In the genomic region with DNA sequence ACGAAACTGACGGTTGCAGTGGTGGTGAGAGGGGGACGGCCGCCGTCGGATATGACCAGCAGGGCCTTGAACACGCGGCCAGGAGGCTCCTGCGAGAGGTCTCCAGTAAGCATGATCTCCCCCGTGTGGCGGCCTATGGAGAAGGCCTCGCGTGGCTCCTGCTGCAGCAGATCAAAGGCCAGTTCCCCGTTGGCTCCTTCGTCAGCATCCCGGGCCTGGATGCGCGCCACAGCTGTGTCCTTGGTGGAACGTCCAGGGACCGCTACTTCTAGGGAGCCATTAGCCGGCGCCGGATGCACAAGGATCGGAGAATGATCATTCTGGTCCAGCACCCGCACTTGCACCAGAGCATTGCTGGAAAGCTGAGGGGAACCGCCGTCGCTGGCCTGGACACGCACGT, we compare ENCODE assay signal across 9 mouse cellular contexts. TPM values are rescaled to one million over a fixed set of nuclear protein-coding genes. Genes with fewer than 3 reads are reported as not detected.
DNase-seq lines count a peak whose midpoint lies in the region; ATAC-seq and TF ChIP-seq lines count a peak whose summit lies in the region.
"Had no signal": no experiment of that assay in that cellular context is flagged by ENCODE, and none has a peak within 500 bp of the region (broad histone marks: within the 10 kb centered on the region; RNA-seq: fewer than 3 reads in every experiment).

No protein-coding gene starts in this region.

- H3K27ac ChIP-seq in heart, embryonic 11.5 days (ENCODE audit: low read depth, low read length) = no peak overlapping the region
- peak overlapping the region; percentile 82; the same call in 1 of the 2 replicates for H3K27ac ChIP-seq in hindbrain, postnatal 0 days
- peak overlapping the region; percentile 81 for H3K27ac ChIP-seq in midbrain, embryonic 13.5 days

- WGBS in heart, embryonic 11.5 days (ENCODE audit: insufficient replicate concordance) = 8% methylated on average over 30 of the region's 30 CpGs
- 1% methylated on average over 30 of the region's 30 CpGs for WGBS in hindbrain, postnatal 0 days
- WGBS in midbrain, embryonic 13.5 days = 3% methylated on average over 30 of the region's 30 CpGs

- H3K9me3 ChIP-seq in heart, embryonic 11.5 days (replicated peaks; ENCODE audit: control insufficient read depth, low read length) = no peaks in the 10 kb centered on the region
- no peaks in the 10 kb centered on the region for H3K9me3 ChIP-seq in hindbrain, postnatal 0 days (ENCODE audit: low read length)
- H3K9me3 ChIP-seq in midbrain, embryonic 13.5 days = no peaks in the 10 kb centered on the region

- DNase-seq in heart, postnatal 25 days (ENCODE audit: low spot score) = no peak
- peak; percentile 61 for DNase-seq in ES-CJ7 (ENCODE audit: low read depth, low spot score)
- peak; percentile 49 for DNase-seq in embryo, embryonic 9.5 days (ENCODE audit: extremely low spot score)
- peak; percentile 66 for DNase-seq in hindbrain, postnatal 0 days (ENCODE audit: low spot score)
- DNase-seq in urinary bladder, postnatal 14 days (ENCODE audit: low spot score) = no peak
- no peak for DNase-seq in yolk sac, embryonic 10.5 days (ENCODE audit: low spot score)

- H3K36me3 ChIP-seq in heart, embryonic 11.5 days (ENCODE audit: control insufficient read depth, insufficient read depth, low read length) = no peaks in the 10 kb centered on the region
- H3K36me3 ChIP-seq in hindbrain, postnatal 0 days (ENCODE audit: insufficient read depth, low read length) = no peaks in the 10 kb centered on the region
- H3K36me3 ChIP-seq in midbrain, embryonic 13.5 days = 0 out of 2 replicates have a peak, but pooled peaks cover 4% of the 10 kb centered on the region

- H3K4me1 ChIP-seq in heart, embryonic 11.5 days (ENCODE audit: control insufficient read depth, insufficient read depth, low read length) = peaks cover 19% of the 10 kb centered on the region
- peaks cover 3% of the 10 kb centered on the region; the same call in 1 of the 2 replicates for H3K4me1 ChIP-seq in hindbrain, postnatal 0 days (ENCODE audit: insufficient read depth, low read length)
- peaks cover 67% of the 10 kb centered on the region for H3K4me1 ChIP-seq in midbrain, embryonic 13.5 days (replicated peaks)

- peaks cover 69% of the 10 kb centered on the region for H3K27me3 ChIP-seq in heart, embryonic 11.5 days (ENCODE audit: control insufficient read depth, insufficient read depth, low read length)
- H3K27me3 ChIP-seq in hindbrain, postnatal 0 days (ENCODE audit: insufficient read depth, low read length) = peaks cover 16% of the 10 kb centered on the region; the same call in 1 of the 2 replicates
- peaks cover 39% of the 10 kb centered on the region for H3K27me3 ChIP-seq in midbrain, embryonic 13.5 days

- no peak overlapping the region for H3K9ac ChIP-seq in heart, embryonic 11.5 days (ENCODE audit: low read depth, low read length)
- peak overlapping the region; percentile 63 for H3K9ac ChIP-seq in hindbrain, postnatal 0 days (replicated peaks; ENCODE audit: low read length)
- H3K9ac ChIP-seq in midbrain, embryonic 13.5 days (replicated peaks) = peak overlapping the region; percentile 84

- no peak for ATAC-seq in heart, embryonic 11.5 days (replicated peaks; ENCODE audit: insufficient number of reproducible peaks, low FRiP score, low TSS enrichment)
- ATAC-seq in hindbrain, postnatal 0 days = no peak
- ATAC-seq in midbrain, embryonic 13.5 days = no peak

- intact Hi-C loops in heart, postnatal 25 days (cut with DNase I) = loop anchor here (1.0 kb wide), 1 partner anchor 447 kb away; no protein-coding TSS in a partner anchor

- peak; percentile 45; the same call in 1 of the 2 replicates for TF ChIP-seq CTCF in hindbrain, postnatal 0 days (IDR thresholded peaks at IDR 0.05; ENCODE audit: low read depth)

- H3K4me3 ChIP-seq in heart, embryonic 11.5 days (ENCODE audit: low read depth, low read length) = peak overlapping the region; percentile 44; the same call in 1 of the 2 replicates
- H3K4me3 ChIP-seq in hindbrain, postnatal 0 days (ENCODE audit: low read length) = peak overlapping the region; percentile 47
- peak overlapping the region; percentile 72 for H3K4me3 ChIP-seq in midbrain, embryonic 13.5 days (replicated peaks)

- peak overlapping the region; percentile 73; the same call in 1 of the 2 replicates for H3K4me2 ChIP-seq in heart, embryonic 11.5 days
- H3K4me2 ChIP-seq in hindbrain, postnatal 0 days (ENCODE audit: low read depth, low read length) = peak overlapping the region; percentile 68
- peak overlapping the region; percentile 87 for H3K4me2 ChIP-seq in midbrain, embryonic 13.5 days (replicated peaks)

RNA-seq across cellular contexts. Expression of a gene that starts 2.1 kb away (rescaled TPM):
- 0.04 and 0.11 TPM in 2 replicates for polyA plus RNA-seq in heart, embryonic 11.5 days (2014; fragmentation: Nextera tagmentation; extraction: Ambion mirVana)
- not detected for total RNA-seq in heart, postnatal 25 days (2021)
- 103 and 128 TPM in 2 replicates for total RNA-seq in hindbrain, postnatal 0 days (2014; rRNA removed)
- polyA plus RNA-seq in hindbrain, postnatal 0 days (2015; fragmentation: Nextera tagmentation; extraction: Ambion mirVana) = 25.9 and 30.1 TPM in 2 replicates
- polyA plus RNA-seq in midbrain, embryonic 13.5 days (2015; fragmentation: Nextera tagmentation; extraction: Ambion mirVana) = 39.3 and 52.7 TPM in 2 replicates
- total RNA-seq: MEL had no signal

Comparison
In these comparisons a context has a peak if more than half of its experiments do, and no peak if none do; other contexts are left out.
1. DNase-seq: peak in ES-CJ7 (single experiment), embryo, embryonic 9.5 days (single experiment) and hindbrain, postnatal 0 days (single experiment); none in heart, postnatal 25 days (single experiment), urinary bladder, postnatal 14 days (single experiment) and yolk sac, embryonic 10.5 days (single experiment).
2. RNA of a gene that starts 2.1 kb away (polyA plus RNA-seq): 39.3 to 52.7 TPM in midbrain, embryonic 13.5 days and 25.9 to 30.1 TPM in hindbrain, postnatal 0 days; 0.04 to 0.11 TPM in heart, embryonic 11.5 days; every median in the first group is over 10 times any median in the second.
3. Peak in every context shown above with its lines, with median percentiles within 50 percentile points of each other: H3K4me2 ChIP-seq and H3K4me3 ChIP-seq.